Mouse (Mus musculus) hindbrain, embryonic 11.5 days (tissue): ENCODE results near the gene Phka2. TPM values are rescaled to one million over a fixed set of nuclear protein-coding genes. Genes with fewer than 3 reads are reported as not detected.

Experiments
- ATAC-seq: fragments of 200-750 bp; cut with Nextera tagmentation; 2 replicates; pipeline ENCODE4 v1.8.0; 2017; ENCODE audit warnings: mild to moderate bottlenecking, moderate TSS enrichment, moderate library complexity; ENCODE audit not compliant: low FRiP score
- DNase-seq: peaks from one replicate; pipeline ENCODE4 v3.0.0-alpha.2; 2015; ENCODE audit warnings: low spot score
- H3K27ac ChIP-seq: fragments of 300-500 bp; sonication (generic); 2 replicates; pipeline ENCODE4 v1.5.1; 2014; ENCODE audit warnings: mild to moderate bottlenecking, low read depth, low read length
- H3K27me3 ChIP-seq: fragments of 300-500 bp; sonication (generic); 2 replicates; pipeline ENCODE4 v1.6.1; 2014; ENCODE audit warnings: mild to moderate bottlenecking, low read length, moderate library complexity, mixed read lengths; ENCODE audit not compliant: control insufficient read depth, insufficient read depth
- H3K36me3 ChIP-seq: fragments of 300-500 bp; sonication (generic); 2 replicates; pipeline ENCODE4 v1.6.1; 2014; ENCODE audit warnings: mild to moderate bottlenecking, low read length, moderate library complexity, mixed read lengths; ENCODE audit not compliant: control insufficient read depth, insufficient read depth
- H3K4me1 ChIP-seq: fragments of 300-500 bp; sonication (generic); replicated peaks from 2 replicates; pipeline ENCODE4 v1.6.1; 2014; ENCODE audit warnings: low read length, mixed read lengths; ENCODE audit not compliant: control insufficient read depth, insufficient read depth
- H3K4me2 ChIP-seq: fragments of 300-500 bp; sonication (generic); replicated peaks from 2 replicates; pipeline ENCODE4 v1.6.1; 2014; ENCODE audit warnings: mild to moderate bottlenecking, low read depth, low read length
- H3K4me3 ChIP-seq: fragments of 300-500 bp; sonication (generic); 2 replicates; pipeline ENCODE4 v1.5.1; 2014; ENCODE audit warnings: low read depth, low read length
- H3K9ac ChIP-seq: fragments of 300-500 bp; sonication (generic); 2 replicates; pipeline ENCODE4 v1.6.1; 2014; ENCODE audit warnings: low read depth, low read length
- H3K9me3 ChIP-seq: fragments of 300-500 bp; sonication (generic); 2 replicates; pipeline ENCODE4 v1.6.1; 2016; ENCODE audit warnings: low read length; ENCODE audit not compliant: control insufficient read depth
- WGBS: fragments of 180-500 bp; shearing (Covaris S2); extraction: QIAGEN DNeasy Blood & Tissue Kit; methylation state at CpG from one replicate; pipeline ENCODE4 v1.1.7; 2014; 5-methylcytosine and 5-hydroxymethylcytosine counted together
- polyA plus RNA-seq: library from polyadenylated mRNA; unstranded; fragments of >200 nt; fragmentation: Nextera tagmentation; extraction: Ambion mirVana; gene quantifications from 2 replicates; pipeline ENCODE4 v1.2.1, GENCODE M21; 2014

The Phka2 gene
- 17.8 and 19.3 TPM in 2 replicates for polyA plus RNA-seq

GRCm38 (mm10) chrX:160502048-160503041 is at the start of gene Phka2:
TSS of gene Phka2 (plus strand) at chrX:160502166.
- peak within 1 kb of the TSS; percentile 56 for H3K4me3 ChIP-seq
- WGBS, result 16% methylated on average over 55 of the region's 61 CpGs
- H3K4me1 ChIP-seq, result no peaks in the 10 kb centered on the region
- peak; percentile 82 for DNase-seq
- H3K27me3 ChIP-seq, result no peaks in the 10 kb centered on the region; the same call in 1 of the 2 replicates
- H3K36me3 ChIP-seq, result no peaks in the 10 kb centered on the region
- peak; percentile 99 for ATAC-seq
- no peaks in the 10 kb centered on the region for H3K9me3 ChIP-seq
- peak within 1 kb of the TSS; percentile 50 for H3K4me2 ChIP-seq
- H3K27ac ChIP-seq, result peak within 1 kb of the TSS; percentile 45; the same call in 1 of the 2 replicates
- H3K9ac ChIP-seq, result peak within 1 kb of the TSS; percentile 56

- no peak for ATAC-seq
- Histone ChIP-seq H3K36me3 (no peaks in the 10 kb centered on the region), H3K27me3 (no peaks in the 10 kb centered on the region; the same call in 1 of the 2 replicates)
Measured at GRCm38 (mm10) chrX:160455686-160456085, 46.3 kb upstream of the Phka2 start.

GRCm38 (mm10) chrX:160471257-160471786 is 30.6 kb upstream of the Phka2 start:
- H3K9me3 ChIP-seq, result no peaks in the 10 kb centered on the region
- 88% methylated on average over 3 of the region's 3 CpGs for WGBS
- no peak overlapping the region for H3K4me2 ChIP-seq
- H3K36me3 ChIP-seq, result no peaks in the 10 kb centered on the region
- no peak overlapping the region for H3K27ac ChIP-seq
- DNase-seq (no peak), ATAC-seq (no peak)
- H3K4me1 ChIP-seq, result no peaks in the 10 kb centered on the region
- H3K27me3 ChIP-seq, result peaks cover 3% of the 10 kb centered on the region; the same call in 1 of the 2 replicates
- H3K4me3 ChIP-seq, result no peak overlapping the region
- H3K9ac ChIP-seq, result no peak overlapping the region

More at GRCm38 (mm10) chrX:160455686-160456085, 46.3 kb upstream of the Phka2 start:
- WGBS, result 80% methylated on average over 5 of the region's 5 CpGs
- DNase-seq, result no peak
- H3K27ac ChIP-seq, result no peak overlapping the region
- no peak overlapping the region for H3K4me2 ChIP-seq
- H3K9ac ChIP-seq, result no peak overlapping the region
- H3K9me3 ChIP-seq, result no peaks in the 10 kb centered on the region
- no peak overlapping the region for H3K4me3 ChIP-seq
- H3K4me1 ChIP-seq, result no peaks in the 10 kb centered on the region

- H3K9ac ChIP-seq, result no peak overlapping the region
- ATAC-seq (no peak), DNase-seq (no peak)
- no peaks in the 10 kb centered on the region for H3K36me3 ChIP-seq
- H3K27ac ChIP-seq, result no peak overlapping the region
- WGBS, result 85% methylated on average over 2 of the region's 2 CpGs
- no peaks in the 10 kb centered on the region for H3K4me1 ChIP-seq
- H3K4me3 ChIP-seq, result no peak overlapping the region
- peaks cover 5% of the 10 kb centered on the region for H3K27me3 ChIP-seq
- H3K9me3 ChIP-seq, result no peaks in the 10 kb centered on the region
- no peak overlapping the region for H3K4me2 ChIP-seq
Measured at GRCm38 (mm10) chrX:160489784-160490183, 12.2 kb upstream of the Phka2 start.

- H3K4me3 ChIP-seq, result no peak overlapping the region
- ATAC-seq, result no peak
- H3K27ac ChIP-seq, result no peak overlapping the region
- H3K4me1 ChIP-seq, result no peaks in the 10 kb centered on the region
- no peak for DNase-seq
- H3K4me2 ChIP-seq, result no peak overlapping the region
- H3K9ac ChIP-seq, result no peak overlapping the region
- peaks cover 2% of the 10 kb centered on the region; the same call in 1 of the 2 replicates for H3K27me3 ChIP-seq
- 70% methylated on average over 2 of the region's 3 CpGs for WGBS
- no peaks in the 10 kb centered on the region for H3K9me3 ChIP-seq
- H3K36me3 ChIP-seq, result no peaks in the 10 kb centered on the region
Measured at GRCm38 (mm10) chrX:160494333-160494732, 7.6 kb upstream of the Phka2 start.

GRCm38 (mm10) chrX:160494921-160495320 is 7.0 kb upstream of the Phka2 start:
- Histone ChIP-seq H3K27ac (no peak overlapping the region), H3K9me3 (no peaks in the 10 kb centered on the region), H3K27me3 (peaks cover 2% of the 10 kb centered on the region; the same call in 1 of the 2 replicates), H3K9ac (no peak overlapping the region), H3K4me3 (no peak overlapping the region), H3K36me3 (no peaks in the 10 kb centered on the region), H3K4me2 (no peak overlapping the region), H3K4me1 (no peaks in the 10 kb centered on the region)
- no peak for ATAC-seq
- no peak for DNase-seq
- 74% methylated on average over 6 of the region's 6 CpGs for WGBS

GRCm38 (mm10) chrX:160496473-160496872 is 5.5 kb upstream of the Phka2 start:
- Histone ChIP-seq H3K9me3 (no peaks in the 10 kb centered on the region), H3K36me3 (no peaks in the 10 kb centered on the region), H3K27ac (no peak overlapping the region), H3K27me3 (peaks cover 2% of the 10 kb centered on the region; the same call in 1 of the 2 replicates), H3K9ac (no peak overlapping the region), H3K4me3 (no peak overlapping the region), H3K4me1 (no peaks in the 10 kb centered on the region), H3K4me2 (no peak overlapping the region)
- 76% methylated on average over 5 of the region's 5 CpGs for WGBS
- no peak for ATAC-seq
- no peak for DNase-seq

- H3K9ac ChIP-seq, result no peak overlapping the region
- DNase-seq (no peak), ATAC-seq (no peak)
- no peaks in the 10 kb centered on the region; the same call in 1 of the 2 replicates for H3K27me3 ChIP-seq
- 89% methylated on average over 3 of the region's 3 CpGs for WGBS
- H3K4me1 ChIP-seq, result no peaks in the 10 kb centered on the region
- H3K36me3 ChIP-seq, result no peaks in the 10 kb centered on the region
- no peaks in the 10 kb centered on the region for H3K9me3 ChIP-seq
- H3K4me3 ChIP-seq, result no peak overlapping the region
- no peak overlapping the region for H3K27ac ChIP-seq
- H3K4me2 ChIP-seq, result no peak overlapping the region
Measured at GRCm38 (mm10) chrX:160501095-160501494, 871 bp upstream of the Phka2 start.
